Mouse (Mus musculus): ENCODE measurements around the gene Lrrn1. TPM values are rescaled to one million over a fixed set of nuclear protein-coding genes. Genes with fewer than 3 reads are reported as not detected.
A peak's percentile ranks its signal among the peaks of the same experiment; 100 is the strongest.

The Lrrn1 gene
- total RNA-seq (2017), result not detected in 2 replicates

DNA sequence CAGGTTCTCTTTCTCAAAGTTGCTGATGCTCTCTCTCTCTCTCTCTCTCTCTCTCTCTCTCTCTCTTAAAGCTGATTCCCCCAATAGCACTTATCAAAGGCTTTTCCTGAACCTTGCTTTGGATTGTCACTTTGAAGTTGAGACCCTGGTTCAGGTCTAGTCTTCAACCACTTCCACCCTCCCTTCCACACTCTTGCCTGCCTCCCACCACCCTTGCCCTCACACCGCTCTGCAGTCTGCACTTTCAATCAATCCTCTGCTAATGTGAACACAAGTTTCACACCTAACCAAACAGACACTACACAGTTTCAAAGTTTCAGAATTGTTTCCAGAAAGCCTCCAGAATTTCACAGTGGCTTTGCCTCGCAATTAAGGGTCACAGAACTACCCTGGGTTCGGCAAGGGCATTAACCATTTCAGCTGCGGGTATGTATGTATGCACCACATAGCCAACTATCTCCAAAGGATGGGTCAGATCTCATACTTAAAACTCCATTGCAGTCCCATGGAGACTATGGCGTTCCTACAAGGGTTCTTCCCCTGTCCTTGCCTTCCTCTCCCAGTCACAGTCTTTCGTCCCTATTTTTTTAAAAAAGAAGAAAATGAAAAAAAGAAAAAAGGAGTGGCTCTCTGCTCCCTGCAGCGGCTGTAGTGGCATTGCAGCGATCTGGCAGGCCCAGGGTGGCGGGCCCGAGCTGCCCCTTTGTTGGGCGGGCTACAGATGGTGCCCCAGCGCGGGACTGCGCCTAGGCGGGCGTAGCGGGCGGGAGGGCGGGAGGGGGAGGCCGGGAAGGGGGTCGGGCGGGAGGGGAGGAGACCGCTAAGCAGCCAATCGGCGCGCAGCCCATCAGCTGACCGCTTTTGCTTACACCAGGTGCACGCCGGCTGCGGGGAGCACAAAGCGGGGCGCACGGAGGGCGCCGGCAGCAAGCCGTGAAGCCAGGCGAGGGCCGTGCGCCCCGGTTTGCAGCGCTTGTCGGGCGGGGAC lies at the start of gene Lrrn1:
Gene Lrrn1 (plus strand): TSS at position 892 of the 988 bp plus-strand sequence.
- ATAC-seq (replicated peaks; ENCODE audit: low read depth, poor library complexity, severe bottlenecking), result no peak

DNA sequence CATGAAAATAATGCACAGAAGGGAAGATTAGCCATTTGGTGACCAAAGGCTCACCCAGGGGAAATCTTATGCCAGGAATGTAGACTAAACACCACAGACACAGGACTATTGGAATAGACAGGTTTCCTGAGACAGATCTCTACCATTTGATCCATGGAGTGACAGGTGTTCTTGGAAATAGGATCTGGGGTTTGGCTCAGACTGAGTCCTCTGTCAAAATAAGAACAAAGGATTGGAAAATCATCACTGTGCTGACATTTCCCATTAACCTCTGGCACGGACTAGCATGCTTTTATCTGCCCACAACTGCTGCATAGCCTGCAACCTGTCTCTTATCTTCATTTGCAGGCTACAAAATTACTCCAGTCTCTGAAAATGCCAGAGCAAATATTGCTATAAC lies 35.1 kb upstream of the Lrrn1 start:
- ATAC-seq (replicated peaks; ENCODE audit: low read depth, poor library complexity, severe bottlenecking), result no peak

DNA sequence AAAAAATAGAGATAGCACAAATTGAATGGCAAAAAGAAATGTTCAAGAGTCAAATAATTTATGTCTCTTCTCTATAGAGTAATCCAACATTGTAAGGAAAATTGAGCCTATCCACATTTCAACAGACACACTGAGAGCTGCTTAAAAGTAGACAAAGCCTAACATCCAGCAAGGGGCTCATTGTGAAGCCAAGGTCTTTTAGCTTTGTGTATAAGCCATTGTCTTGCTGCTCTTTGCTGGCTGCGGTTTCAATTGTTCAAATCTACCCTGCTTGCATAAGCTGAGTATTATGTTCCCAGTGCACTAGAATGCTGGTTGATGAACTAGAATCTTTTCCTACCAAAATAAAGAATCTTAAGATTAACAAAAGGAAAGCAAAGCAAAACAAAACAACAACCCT lies 33.7 kb upstream of the Lrrn1 start:
- ATAC-seq (replicated peaks; ENCODE audit: low read depth, poor library complexity, severe bottlenecking), result no peak

DNA sequence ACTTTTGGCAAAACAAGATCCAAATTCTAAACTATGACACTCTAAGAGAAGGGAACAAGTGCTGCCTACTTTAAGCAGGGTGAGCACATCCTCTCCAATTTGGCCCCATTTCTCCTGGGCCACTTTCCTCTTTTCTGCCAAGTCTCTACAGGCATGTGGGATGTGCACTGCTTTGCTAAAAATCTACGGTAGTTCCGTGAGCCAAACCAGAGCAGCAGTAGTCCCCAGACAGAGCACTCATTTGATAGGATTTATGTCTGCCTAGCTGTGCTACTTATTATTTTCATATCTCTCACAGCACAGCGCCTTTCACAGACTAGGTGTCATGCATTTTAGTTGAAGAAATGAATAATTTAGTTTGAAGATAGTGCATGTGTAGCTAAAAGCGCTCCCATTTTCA lies 15.9 kb upstream of the Lrrn1 start:
- no peak for ATAC-seq (replicated peaks; ENCODE audit: low read depth, poor library complexity, severe bottlenecking)

DNA sequence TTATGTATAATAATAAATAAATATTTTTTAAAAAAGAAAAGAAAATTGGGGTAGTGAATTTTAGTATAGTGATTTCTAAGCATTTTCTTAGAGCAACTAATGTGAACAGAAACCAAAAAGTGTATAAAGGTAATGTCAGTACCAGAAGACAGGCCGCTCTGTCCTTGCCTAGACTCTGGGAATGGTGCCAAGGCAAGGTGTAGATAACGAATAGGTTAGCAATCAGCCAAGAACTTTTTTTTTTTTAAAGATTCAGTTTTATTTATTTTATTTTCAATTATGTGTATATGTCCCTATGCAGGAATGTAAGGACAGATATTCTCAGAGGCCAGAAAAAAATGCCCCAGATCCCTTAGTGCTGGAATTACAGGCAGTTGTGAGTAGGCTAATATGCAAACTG lies 5.6 kb upstream of the Lrrn1 start:
- no peak for ATAC-seq (replicated peaks; ENCODE audit: low read depth, poor library complexity, severe bottlenecking)

DNA sequence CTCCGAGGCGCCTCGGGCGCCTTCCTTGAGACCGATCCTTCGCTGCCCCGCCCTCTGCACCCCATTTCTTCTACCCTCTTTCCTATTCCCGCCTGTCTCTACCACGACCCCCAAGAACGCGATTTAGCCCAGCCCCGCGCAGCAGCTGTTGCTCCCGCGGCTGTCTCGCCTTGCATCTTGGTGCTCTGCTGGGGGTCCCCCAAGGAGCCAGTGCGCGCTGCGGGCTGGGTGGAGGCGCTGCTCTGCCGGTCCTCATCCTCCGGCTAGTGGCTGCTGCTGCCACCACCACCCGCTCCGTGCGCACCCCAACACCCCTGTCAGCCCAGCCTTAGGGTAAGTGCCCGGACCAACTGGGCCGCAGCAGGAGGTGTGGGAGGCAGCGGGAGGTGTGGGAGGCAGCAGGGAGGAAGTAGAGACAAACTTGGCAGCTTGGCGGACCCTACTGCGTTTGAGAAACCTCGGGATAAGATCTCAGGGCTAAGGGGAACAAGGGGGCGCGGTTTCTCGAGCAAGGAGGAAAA lies 403 bp downstream of the Lrrn1 start:
- peak; percentile 42; the same call in 1 of the 2 replicates for ATAC-seq (replicated peaks; ENCODE audit: low read depth, poor library complexity, severe bottlenecking)

DNA sequence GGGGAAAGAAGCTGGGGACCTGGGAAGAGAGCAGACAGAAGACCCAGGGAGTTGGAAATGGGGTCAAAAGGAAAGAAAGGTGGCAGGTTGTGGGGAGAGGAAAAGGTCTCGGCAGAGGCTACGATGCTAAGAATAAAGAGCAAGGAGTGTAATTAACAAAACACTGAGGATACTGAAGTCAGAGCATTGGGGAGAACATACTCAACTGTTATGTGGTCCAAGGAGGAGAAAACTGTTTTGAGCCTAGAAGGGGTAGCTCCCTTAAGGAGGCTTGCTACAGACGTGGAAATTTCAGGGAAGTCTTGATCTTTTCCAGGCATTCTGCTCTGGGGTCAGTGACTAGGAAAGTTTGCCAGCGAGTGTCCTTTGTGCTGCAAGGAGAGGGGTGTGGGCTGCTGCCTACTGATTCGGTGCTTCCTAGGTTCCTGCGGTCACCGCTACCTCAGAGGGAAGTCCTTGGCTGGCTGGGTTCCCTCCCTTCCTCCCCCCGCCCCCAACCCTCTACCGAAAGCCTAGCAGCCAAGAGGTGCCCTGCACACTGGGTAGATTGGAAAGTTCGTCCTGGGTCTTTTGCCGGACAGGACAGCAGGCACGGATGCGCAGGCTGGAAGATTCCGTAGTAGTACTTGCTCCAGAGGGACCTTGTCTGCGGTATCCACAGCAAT lies 1.2 kb downstream of the Lrrn1 start:
- ATAC-seq (replicated peaks; ENCODE audit: low read depth, poor library complexity, severe bottlenecking), result no peak

DNA sequence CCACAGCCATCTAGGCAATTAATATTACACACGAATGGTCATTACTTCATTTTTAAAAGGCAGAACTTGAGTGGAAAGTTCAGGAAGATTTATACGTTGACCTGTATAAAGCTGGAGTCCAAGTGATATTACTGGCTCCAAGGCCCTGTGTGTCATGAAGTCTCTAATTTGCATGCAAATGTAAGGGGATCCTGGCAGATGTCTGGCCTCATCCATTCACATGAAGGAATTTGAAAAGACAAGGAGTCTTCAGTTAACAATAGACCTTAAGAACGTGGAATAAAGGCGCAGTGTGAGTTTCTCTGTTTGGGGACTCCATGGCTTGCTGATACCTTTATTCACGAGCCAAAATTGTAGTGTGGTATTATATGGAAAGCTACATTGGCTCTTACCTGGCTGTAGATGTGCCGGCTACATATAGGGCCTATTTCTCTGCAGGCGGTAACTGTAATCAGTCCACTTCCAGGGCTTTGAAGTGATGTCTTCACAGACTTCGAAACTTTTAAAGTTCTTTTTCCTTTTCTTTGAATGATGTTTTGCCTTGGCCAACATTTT lies 2.0 kb downstream of the Lrrn1 start:
- no peak for ATAC-seq (replicated peaks; ENCODE audit: low read depth, poor library complexity, severe bottlenecking)

DNA sequence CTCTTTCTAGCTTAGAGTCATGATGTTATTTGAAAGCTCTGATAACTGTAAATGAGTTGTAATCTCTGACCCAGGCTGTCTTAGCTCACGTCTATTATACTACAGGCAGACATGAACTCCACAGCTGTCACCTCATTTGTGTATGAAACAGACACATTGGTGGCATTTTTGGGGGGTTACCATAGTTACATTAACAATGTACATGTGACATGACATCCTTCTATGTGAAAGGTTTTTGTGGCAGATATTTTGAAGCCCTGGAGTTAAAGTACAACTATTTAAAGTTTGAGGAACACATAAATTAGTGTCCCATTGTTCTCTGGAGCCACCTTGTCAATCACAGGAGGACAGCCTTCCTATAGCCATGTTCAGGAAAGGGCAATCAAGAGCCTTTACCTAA lies 5.0 kb downstream of the Lrrn1 start:
- no peak for ATAC-seq (replicated peaks; ENCODE audit: low read depth, poor library complexity, severe bottlenecking)

DNA sequence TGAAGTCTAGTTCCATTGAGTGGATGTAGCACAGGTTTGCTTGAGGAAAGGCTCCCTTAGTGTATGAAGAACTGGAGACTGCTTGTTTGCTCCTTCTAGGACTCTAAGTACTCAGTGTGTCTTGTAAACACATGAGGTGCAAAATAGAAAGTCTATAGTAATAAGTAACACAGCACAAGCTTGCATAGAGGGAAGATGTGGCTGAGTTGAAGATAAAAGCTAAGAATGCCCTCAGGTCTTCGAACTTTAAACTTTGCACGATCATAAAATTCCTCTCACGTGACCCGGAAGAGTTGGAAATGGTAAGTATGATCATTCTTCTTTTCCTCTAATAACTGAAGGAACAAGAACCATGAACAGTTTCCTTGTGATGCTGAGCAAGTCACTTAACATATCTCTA lies 7.1 kb downstream of the Lrrn1 start:
- ATAC-seq (replicated peaks; ENCODE audit: low read depth, poor library complexity, severe bottlenecking), result no peak

DNA sequence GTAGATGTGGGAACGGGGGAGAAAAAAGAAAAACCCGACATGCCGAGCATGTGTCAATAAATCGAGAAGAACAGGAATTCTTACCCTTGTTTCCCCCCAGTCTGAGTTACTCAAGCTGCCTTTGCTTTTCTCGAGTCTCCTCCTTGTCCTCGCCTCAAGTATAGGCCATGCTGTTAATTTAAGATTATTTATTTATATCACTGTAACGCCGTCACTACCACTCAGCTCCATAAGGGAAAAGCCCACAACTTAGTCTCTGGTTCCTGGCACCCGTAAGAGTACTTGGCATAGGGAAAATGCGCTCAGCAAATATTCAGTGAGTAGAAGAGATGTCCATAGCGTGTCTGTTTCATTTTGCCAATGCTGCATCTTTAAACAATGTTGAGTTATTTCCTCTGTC lies 11.7 kb downstream of the Lrrn1 start:
- no peak for ATAC-seq (replicated peaks; ENCODE audit: low read depth, poor library complexity, severe bottlenecking)

DNA sequence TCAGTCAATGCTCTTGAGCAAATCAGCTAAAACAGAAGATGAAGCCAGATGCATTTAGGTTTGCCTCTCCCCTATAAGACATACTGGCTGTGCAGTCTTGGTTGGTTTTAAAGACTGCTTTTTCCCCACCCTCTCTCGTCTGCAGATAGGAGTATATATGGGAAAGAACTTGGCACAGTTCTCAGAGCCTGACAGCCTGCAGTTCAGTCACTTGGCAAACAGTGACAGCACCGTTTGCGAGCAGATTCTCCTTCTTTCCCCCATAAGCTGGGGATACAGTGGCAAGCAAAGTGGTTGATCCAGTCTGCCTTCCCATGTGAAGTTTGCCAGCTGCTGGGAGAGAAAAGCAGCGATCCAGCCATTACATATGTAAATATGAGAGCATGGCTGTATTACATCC lies 12.3 kb downstream of the Lrrn1 start:
- no peak for ATAC-seq (replicated peaks; ENCODE audit: low read depth, poor library complexity, severe bottlenecking)

DNA sequence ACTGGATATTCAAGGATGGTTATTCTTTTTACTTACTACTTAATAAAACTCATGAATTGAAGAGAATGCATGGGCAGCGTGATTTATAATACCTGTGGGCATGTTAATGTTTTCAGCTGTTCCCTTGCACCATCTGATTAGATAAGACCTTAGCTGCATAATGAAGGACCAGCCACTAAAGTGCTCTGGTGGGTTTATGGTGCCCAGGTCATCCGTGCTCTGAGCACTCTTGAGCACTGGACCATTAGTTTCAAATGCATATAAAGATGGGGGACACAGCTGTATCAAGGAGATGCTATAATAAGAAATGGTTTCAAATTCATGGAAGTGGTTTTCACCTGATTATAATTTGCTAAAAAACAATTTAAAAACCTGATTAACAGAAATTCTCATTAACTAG lies 16.7 kb downstream of the Lrrn1 start:
- no peak for ATAC-seq (replicated peaks; ENCODE audit: low read depth, poor library complexity, severe bottlenecking)

DNA sequence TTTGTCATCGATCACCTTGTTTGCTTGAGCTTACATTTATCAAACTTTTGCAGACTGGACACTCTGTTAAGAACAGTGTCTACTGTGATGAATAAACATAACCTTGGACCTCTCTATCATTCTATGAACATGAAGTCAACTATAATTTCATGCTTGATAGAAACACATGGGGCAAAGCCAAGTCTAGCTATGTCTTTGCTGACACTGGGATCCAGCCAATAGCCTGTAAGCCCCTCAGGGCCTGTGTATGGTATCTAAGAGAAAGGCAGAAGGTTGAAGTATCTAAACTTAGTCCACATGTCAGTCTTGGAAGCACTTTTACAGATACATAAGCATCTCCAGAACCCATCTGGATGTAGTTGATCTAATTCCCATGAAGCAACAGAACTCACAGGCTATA lies 22.9 kb downstream of the Lrrn1 start:
- no peak for ATAC-seq (replicated peaks; ENCODE audit: low read depth, poor library complexity, severe bottlenecking)

DNA sequence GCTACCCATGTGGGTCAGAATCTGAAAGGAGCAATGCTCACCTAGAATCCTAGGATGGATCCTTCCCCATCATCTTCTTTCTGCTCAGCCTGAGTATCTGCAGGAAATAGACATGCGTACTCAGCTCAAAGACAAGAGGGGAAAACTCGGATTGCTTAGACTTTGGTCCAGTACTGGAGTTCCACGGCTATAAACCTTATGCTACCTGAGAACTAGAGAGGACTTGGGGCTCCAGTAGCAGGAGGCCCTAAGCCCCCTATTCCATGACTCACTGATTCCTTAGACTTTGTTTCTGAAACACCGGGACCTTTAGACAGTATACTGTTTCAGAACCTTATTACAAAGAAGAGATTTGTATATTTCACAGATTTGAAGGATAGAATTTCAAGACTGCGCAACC lies 25.8 kb downstream of the Lrrn1 start:
- ATAC-seq (replicated peaks; ENCODE audit: low read depth, poor library complexity, severe bottlenecking), result no peak

DNA sequence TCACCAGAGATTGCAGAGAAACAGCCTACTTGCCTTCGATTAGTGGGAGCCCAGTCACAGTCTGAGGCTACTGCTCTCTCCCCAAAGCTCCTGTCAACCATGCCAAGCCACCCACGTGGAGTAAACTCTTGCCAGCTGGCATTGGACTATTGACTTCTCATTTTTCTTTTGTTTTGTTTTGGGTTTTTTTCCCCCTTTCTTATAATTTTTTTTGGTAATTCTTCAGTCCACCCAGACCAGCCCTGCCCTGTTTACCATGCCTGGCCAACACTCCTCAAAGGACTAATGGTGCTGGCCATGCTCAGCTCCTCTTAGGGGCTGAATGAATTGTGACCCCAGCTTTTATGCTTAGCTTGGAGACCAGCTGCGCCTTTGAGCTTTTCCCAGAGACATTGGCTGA lies 27.4 kb downstream of the Lrrn1 start:
- ATAC-seq (replicated peaks; ENCODE audit: low read depth, poor library complexity, severe bottlenecking), result no peak

DNA sequence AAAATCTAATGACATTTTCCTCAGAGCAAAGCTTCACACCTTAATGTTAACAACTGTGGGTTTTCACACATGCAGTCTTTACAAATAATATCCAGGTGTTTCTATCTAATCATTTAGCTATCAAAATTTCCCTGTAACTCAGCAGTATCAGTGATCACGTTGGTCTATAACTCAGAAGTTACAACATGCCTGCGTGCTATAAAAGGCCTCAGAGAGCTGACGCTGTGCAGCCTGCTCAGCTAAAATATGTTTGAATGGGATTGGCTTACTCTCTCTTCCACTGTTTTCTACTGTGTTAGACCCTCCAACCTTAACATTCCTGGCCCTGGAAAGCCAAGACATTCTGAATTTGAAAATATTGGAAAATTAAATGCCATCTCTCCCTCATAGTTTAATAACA lies 28.2 kb downstream of the Lrrn1 start:
- ATAC-seq (replicated peaks; ENCODE audit: low read depth, poor library complexity, severe bottlenecking), result no peak

DNA sequence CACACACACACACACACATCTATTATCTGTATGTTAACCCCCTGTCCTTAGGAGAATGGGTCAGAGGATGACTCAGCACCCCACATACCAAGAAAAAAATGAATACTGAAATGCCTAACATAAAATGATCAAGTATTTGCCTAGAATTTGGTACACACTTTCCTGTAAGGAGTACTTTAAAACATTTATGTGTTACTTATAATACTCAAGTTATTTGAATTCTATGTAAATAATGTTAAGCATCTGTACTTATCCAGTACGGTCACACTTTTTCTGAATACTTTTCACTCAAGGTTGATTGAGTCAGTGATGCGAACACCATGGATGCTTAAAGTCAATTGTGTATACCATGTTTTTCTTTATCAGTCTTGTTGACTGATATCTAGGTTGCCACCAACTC lies 32.7 kb downstream of the Lrrn1 start:
- no peak for ATAC-seq (replicated peaks; ENCODE audit: low read depth, poor library complexity, severe bottlenecking)

DNA sequence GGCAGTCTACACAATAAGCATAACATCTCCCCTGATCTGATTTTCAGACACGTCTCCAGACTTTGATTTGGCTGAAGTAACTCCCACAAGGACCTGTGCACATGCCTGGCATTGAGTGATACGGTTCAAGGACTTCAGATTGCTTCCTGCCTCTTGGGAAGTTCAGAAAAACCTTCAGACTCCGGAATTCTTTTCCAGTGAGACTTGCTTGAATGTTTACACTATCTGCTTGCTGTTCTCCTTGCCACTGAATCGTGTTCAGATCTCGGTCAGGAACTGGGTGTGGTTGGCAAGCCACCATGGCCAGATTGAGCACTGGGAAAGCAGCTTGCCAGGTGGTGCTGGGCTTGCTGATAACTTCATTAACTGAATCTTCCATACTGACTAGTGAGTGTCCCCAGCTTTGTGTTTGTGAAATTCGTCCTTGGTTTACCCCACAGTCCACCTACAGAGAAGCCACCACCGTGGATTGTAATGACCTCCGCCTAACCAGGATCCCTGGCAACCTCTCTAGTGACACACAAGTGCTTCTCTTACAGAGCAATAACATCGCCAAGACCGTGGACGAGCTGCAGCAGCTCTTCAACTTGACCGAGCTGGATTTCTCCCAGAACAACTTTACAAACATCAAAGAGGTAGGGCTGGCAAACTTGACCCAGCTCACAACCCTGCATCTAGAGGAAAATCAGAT lies 37.5 kb downstream of the Lrrn1 start:
- no peak for ATAC-seq (replicated peaks; ENCODE audit: low read depth, poor library complexity, severe bottlenecking)

DNA sequence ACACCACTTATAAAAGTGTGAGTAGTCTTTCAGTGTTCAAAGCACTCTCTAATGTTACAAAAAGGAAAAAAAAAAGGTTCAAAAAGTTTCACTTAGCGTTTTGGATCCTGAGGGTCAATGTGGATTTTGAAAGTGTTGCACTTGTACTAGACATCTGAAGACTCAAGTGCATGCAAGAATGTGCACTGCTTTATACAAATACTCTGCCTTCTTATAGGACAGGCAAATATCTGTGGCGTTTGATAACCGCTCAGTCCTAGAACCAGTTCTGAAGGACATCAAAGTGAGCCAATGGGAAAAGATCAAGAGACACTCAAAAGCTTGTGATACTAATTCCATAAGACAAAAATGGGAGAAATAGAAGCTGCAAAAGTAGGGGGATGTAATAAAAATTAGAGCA lies 45.0 kb downstream of the Lrrn1 start:
- no peak for ATAC-seq (replicated peaks; ENCODE audit: low read depth, poor library complexity, severe bottlenecking)

All from common myeloid progenitor, adult 5-6 weeks (primary cell).